Mouse (Mus musculus) CH12.LX (cell line): ENCODE measurements around the gene Mkrn1. TPM values are rescaled to one million over a fixed set of nuclear protein-coding genes. Genes with fewer than 3 reads are reported as not detected.

ENCODE experiments used
- DNase-seq: peaks from one replicate; pipeline ENCODE4 v3.0.0-alpha.2; 2013; ENCODE audit errors: extremely low read depth
- H3K27ac ChIP-seq: 2 replicates; pipeline ENCODE4 v1.5.1; 2012; ENCODE audit warnings: low read depth, mild to moderate bottlenecking, control low read depth, moderate library complexity; ENCODE audit not compliant: insufficient read depth
- H3K27me3 ChIP-seq: replicated peaks from 2 replicates; pipeline ENCODE3; 2012; ENCODE audit warnings: inconsistent platforms
- H3K36me3 ChIP-seq, 2 experiments: replicated peaks in 1 of 2; 2 replicates each; pipeline versions ENCODE3 to v1.6.1; 2012; ENCODE audit warnings: inconsistent platforms in 1 of 2, low read length in 1 of 2, mild to moderate bottlenecking in 1 of 2, mixed read lengths in 1 of 2, moderate library complexity in 1 of 2; ENCODE audit not compliant: control insufficient read depth in 1 of 2, insufficient read depth in 1 of 2
- H3K4me1 ChIP-seq, 2 experiments: 2 replicates each; pipeline ENCODE4 v1.6.1; 2012; ENCODE audit warnings: inconsistent platforms in 1 of 2, moderate library complexity in 1 of 2; ENCODE audit not compliant: insufficient read depth in 2 of 2, control insufficient read depth in 1 of 2
- H3K4me2 ChIP-seq: 2 replicates; pipeline ENCODE4 v1.6.1; 2012; ENCODE audit warnings: low read depth, mild to moderate bottlenecking, control low read depth; ENCODE audit not compliant: poor library complexity, insufficient read depth, severe bottlenecking
- H3K4me3 ChIP-seq, 3 experiments: fragments of 150-350 bp in 1 of 3; sonication (generic) in 1 of 3; replicated peaks in 1 of 3; 2 replicates each; pipeline versions ENCODE3 to v1.5.1; 2011 to 2012; ENCODE audit warnings: low read depth in 2 of 3, low read length in 2 of 3, mild to moderate bottlenecking in 2 of 3, moderate library complexity in 2 of 3, control low read depth in 1 of 3, improper control_type of control experiment in 1 of 3, inconsistent platforms in 1 of 3, mixed read lengths in 1 of 3; ENCODE audit not compliant: poor library complexity in 1 of 3
- H3K79me2 ChIP-seq: replicated peaks from 2 replicates; pipeline ENCODE4 v1.6.1; 2012; ENCODE audit warnings: mild to moderate bottlenecking, moderate library complexity; ENCODE audit not compliant: control insufficient read depth, poor library complexity, insufficient read depth, severe bottlenecking; ENCODE audit errors: extremely low read depth
- H3K9ac ChIP-seq: 2 replicates; pipeline ENCODE4 v1.6.1; 2012; ENCODE audit warnings: low read depth, mild to moderate bottlenecking, control low read depth, moderate library complexity; ENCODE audit not compliant: insufficient read depth
- H3K9me3 ChIP-seq: replicated peaks from 2 replicates; pipeline ENCODE3; 2012; ENCODE audit warnings: low read length, inconsistent platforms, mixed read lengths
- CTCF ChIP-seq, 2 experiments: IDR thresholded peaks in 1 of 2; conservative IDR thresholded peaks in 1 of 2; 2 replicates each; pipeline ENCODE4 v1.5.1; 2011 to 2012; ENCODE audit warnings: low read depth in 2 of 2, low read length in 2 of 2, improper control_type of control experiment in 1 of 2, inconsistent platforms in 1 of 2, mild to moderate bottlenecking in 1 of 2, moderate library complexity in 1 of 2
- E2F4 ChIP-seq: IDR thresholded peaks from 2 replicates; pipeline ENCODE4 v1.6.1; 2011; ENCODE audit warnings: low read depth, low read length, improper control_type of control experiment; ENCODE audit not compliant: insufficient replicate concordance
- EP300 ChIP-seq: IDR thresholded peaks from 2 replicates; pipeline ENCODE4 v1.6.1; 2011; ENCODE audit warnings: low read length, improper control_type of control experiment
- JUN ChIP-seq: IDR thresholded peaks from 2 replicates; pipeline ENCODE4 v1.6.1; 2011; ENCODE audit warnings: low read depth, mild to moderate bottlenecking, low read length, improper control_type of control experiment, moderate library complexity; ENCODE audit not compliant: insufficient read depth
- MAFK ChIP-seq: IDR thresholded peaks from 2 replicates; pipeline ENCODE4 v1.6.1; 2011; ENCODE audit warnings: low read length, improper control_type of control experiment; ENCODE audit not compliant: insufficient replicate concordance
- MAZ ChIP-seq: IDR thresholded peaks from 2 replicates; pipeline ENCODE4 v1.6.1; 2012; ENCODE audit warnings: low read depth, mild to moderate bottlenecking, inconsistent platforms, low read length, improper control_type of control experiment, moderate library complexity
- POLR2AphosphoS2 ChIP-seq: IDR thresholded peaks from 2 replicates; pipeline ENCODE4 v1.6.1; 2011; ENCODE audit warnings: low read depth, low read length, improper control_type of control experiment
- RAD21 ChIP-seq: IDR thresholded peaks from 2 replicates; pipeline ENCODE4 v1.6.1; 2011; ENCODE audit warnings: low read depth, mild to moderate bottlenecking, low read length, improper control_type of control experiment, moderate library complexity
- RCOR1 ChIP-seq: conservative IDR thresholded peaks from 2 replicates; pipeline ENCODE4 v1.6.1; 2012; ENCODE audit warnings: low read depth, mild to moderate bottlenecking, inconsistent platforms, low read length, improper control_type of control experiment
- SMC3 ChIP-seq: IDR thresholded peaks from 2 replicates; pipeline ENCODE4 v1.6.1; 2011; ENCODE audit warnings: low read depth, low read length, improper control_type of control experiment
- UBTF ChIP-seq: IDR thresholded peaks from 2 replicates; pipeline ENCODE4 v1.6.1; 2012; ENCODE audit warnings: low read depth, mild to moderate bottlenecking, inconsistent platforms, low read length, improper control_type of control experiment, moderate library complexity
- USF2 ChIP-seq: conservative IDR thresholded peaks from 2 replicates; pipeline ENCODE4 v1.6.1; 2011; ENCODE audit warnings: low read depth, low read length, improper control_type of control experiment
- dilution Hi-C: fragments of 300-500 bp; cut with MboI; formaldehyde crosslinking; loops from 2 replicates; pipeline ENCODE4 v1.14.3; 2020; ENCODE audit warnings: low sequenced_read_pairs; ENCODE audit not compliant: extremely low pct_unique_long_range_greater_than_20kb, extremely low pct_ligation_motif_present
- in situ Hi-C: fragments of 300-500 bp; cut with MboI; formaldehyde crosslinking; loops from 3 replicates; pipeline ENCODE4 v1.14.3; 2019; ENCODE audit warnings: low sequenced_read_pairs, low pct_ligation_motif_present, low pct_unique_long_range_greater_than_20kb, mixed read lengths
- polyA plus RNA-seq: library from polyadenylated mRNA; unstranded; fragments of >175 nt; gene quantifications from 2 replicates; pipeline ENCODE4 v1.2.1, GENCODE M21; 2012; ENCODE audit warnings: low read depth; ENCODE audit not compliant: insufficient read length
- total RNA-seq, 2 experiments: library from RNA; depleted of rRNA; stranded (reverse); fragments of 300-350 nt in 1 of 2; fragments of >200 nt in 1 of 2; gene quantifications; 2 replicates each; pipeline ENCODE4 v1.2.3; 2012 to 2014

Mkrn1 gene
- total and polyA plus RNA-seq, 3 experiments = 39.3 to 50.3 (median 43.7) TPM

DNA sequence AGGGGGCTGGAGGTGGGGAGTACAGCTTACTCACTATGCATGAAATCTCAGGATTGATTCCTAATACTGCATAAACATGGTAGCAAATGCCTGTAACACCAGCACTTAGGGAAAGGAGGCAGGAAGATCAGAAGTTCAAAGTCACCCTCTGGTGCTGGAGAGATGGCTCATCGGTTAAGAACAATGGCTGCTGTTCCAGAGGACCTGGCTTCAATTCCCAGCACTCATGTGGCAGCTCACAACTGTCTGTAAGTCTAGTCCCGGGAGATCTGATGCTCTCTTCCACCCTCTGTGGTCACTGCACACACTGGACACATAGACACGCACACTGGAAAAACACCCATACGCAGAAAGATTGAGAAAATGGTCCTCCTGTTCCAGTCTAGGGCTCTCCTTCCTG lies 12.9 kb upstream of the Mkrn1 start:
- Histone ChIP-seq H3K4me1 (peaks cover 1 to 7% of the 10 kb centered on the region in 2 experiments; a peak in 2 of 4 replicates), H3K27me3 (no peaks in the 10 kb centered on the region), H3K36me3 (no peaks in the 10 kb centered on the region)
- in situ Hi-C loops = no loop called here
- TF ChIP-seq MAZ = no peak
- no peak for TF ChIP-seq RAD21
- TF ChIP-seq JUN = no peak
- no peak for TF ChIP-seq CTCF (conservative IDR thresholded peaks at IDR 0.05 in 1 of 2, IDR thresholded peaks at IDR 0.05 in 1 of 2; ENCODE audit: low read depth in 2 of 2, low read length in 2 of 2)
- no peak for TF ChIP-seq SMC3
- TF ChIP-seq, all 38 proteins: peak for 0
- Histone ChIP-seq H3K9me3 (no peaks in the 10 kb centered on the region), H3K79me2 (no peaks in the 10 kb centered on the region), H3K4me2 (no peak overlapping the region), H3K4me3 (no peak overlapping the region), H3K9ac (no peak overlapping the region), H3K27ac (no peak overlapping the region)
- dilution Hi-C loops = no loop called here
- no peak for DNase-seq

DNA sequence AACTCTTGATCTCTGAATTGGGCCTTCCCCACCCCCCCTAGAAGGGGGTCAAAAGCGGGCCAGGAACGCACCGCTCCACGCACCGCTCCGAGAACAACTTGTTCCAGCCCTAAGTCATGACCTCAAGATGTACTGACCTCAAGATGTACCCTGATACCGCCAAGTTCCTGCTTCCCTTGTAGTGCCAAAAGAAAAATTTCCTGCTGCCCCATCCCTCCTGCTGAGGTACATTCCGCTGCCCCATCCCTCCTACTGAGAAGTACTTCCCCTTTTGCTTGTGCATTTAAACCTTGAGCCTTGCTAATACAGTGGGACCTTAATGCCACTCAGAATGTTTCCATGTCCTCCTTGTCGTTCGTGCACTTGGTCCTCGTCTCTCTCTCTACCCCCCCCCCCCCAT lies 10.5 kb upstream of the Mkrn1 start:
- H3K9ac ChIP-seq = no peak overlapping the region
- no peak overlapping the region for H3K27ac ChIP-seq
- no peaks in the 10 kb centered on the region for H3K27me3 ChIP-seq
- no peak for DNase-seq
- H3K4me2 ChIP-seq = no peak overlapping the region
- H3K9me3 ChIP-seq = no peaks in the 10 kb centered on the region
- no peaks in the 10 kb centered on the region for H3K36me3 ChIP-seq
- no peak for TF ChIP-seq UBTF
- no peak for TF ChIP-seq E2F4
- no peak for TF ChIP-seq USF2
- no peak overlapping the region for H3K4me3 ChIP-seq
- in situ Hi-C loops = no loop called here
- dilution Hi-C loops = no loop called here
- no peaks in the 10 kb centered on the region for H3K79me2 ChIP-seq
- H3K4me1 ChIP-seq = no peaks in the 10 kb centered on the region

DNA sequence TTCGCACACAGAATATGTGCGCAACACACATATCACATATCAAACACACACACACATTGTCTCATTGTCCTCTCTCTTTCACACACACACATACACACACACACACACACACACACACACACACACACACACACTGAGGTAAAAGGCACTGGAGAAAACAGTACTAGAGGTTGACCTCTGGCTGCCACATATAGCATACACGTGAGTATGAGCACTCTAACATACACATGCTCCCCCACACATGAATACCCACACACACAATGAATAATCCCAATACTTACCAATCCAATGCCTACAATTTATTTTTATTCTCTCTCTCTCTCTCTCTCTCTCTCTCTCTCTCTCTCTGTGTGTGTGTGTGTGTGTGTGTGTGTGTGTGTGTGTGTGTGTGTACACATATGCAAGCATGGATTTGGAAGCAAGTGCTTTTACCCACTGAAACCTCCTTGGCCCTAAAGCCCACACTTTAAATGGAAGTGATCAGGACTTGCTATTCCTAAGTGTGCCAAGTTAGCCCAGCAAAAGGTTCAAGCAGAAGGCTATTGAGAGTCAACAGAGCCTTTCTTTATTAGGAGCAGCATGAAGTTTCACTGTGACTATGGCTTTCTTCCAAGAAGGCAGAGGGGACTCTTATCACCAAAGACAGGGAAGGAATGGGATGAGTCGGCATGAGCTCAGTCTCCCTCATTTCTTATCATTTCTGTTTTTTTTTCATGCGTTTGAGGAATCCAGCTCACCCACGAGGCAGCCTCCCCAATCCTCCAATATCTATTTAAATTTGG lies 8.9 kb upstream of the Mkrn1 start:
- no peak overlapping the region for H3K9ac ChIP-seq
- no peaks in the 10 kb centered on the region for H3K4me1 ChIP-seq
- no peaks in the 10 kb centered on the region for H3K79me2 ChIP-seq
- no peak overlapping the region for H3K27ac ChIP-seq
- H3K27me3 ChIP-seq = no peaks in the 10 kb centered on the region
- dilution Hi-C loops (no loop called here), in situ Hi-C loops (no loop called here)
- no peak for DNase-seq
- no peak overlapping the region for H3K4me3 ChIP-seq
- no peak overlapping the region for H3K4me2 ChIP-seq
- H3K36me3 ChIP-seq = no peaks in the 10 kb centered on the region
- TF ChIP-seq MAFK (no peak), POLR2AphosphoS2 (no peak), EP300 (no peak), RCOR1 (no peak)
- H3K9me3 ChIP-seq = no peaks in the 10 kb centered on the region
